In genomic region chr2:74669650-74670235, GRCm38 (mm10) we compare ENCODE assay signal across 32 mouse cellular contexts. TPM values are rescaled to one million over a fixed set of nuclear protein-coding genes. Genes with fewer than 3 reads are reported as not detected.
A peak's percentile ranks its signal among the peaks of the same experiment; 100 is the strongest.
DNase-seq lines count a peak whose midpoint lies in the region; ATAC-seq and TF ChIP-seq lines count a peak whose summit lies in the region.
"Had no signal": no experiment of that assay in that cellular context is flagged by ENCODE, and none has a peak within 500 bp of the region (broad histone marks: within the 10 kb centered on the region; RNA-seq: fewer than 3 reads in every experiment).

No protein-coding gene starts in this region.

- no peak for TF ChIP-seq CTCF in layer of hippocampus, adult 2 months (conservative IDR thresholded peaks at IDR 0.05)

- peaks cover 100% of the 10 kb centered on the region for H3K27me3 ChIP-seq in hindbrain, embryonic 10.5 days (ENCODE audit: insufficient read depth, poor library complexity, severe bottlenecking)
- H3K27me3 ChIP-seq in hindbrain, embryonic 14.5 days (ENCODE audit: control insufficient read depth, insufficient read depth, low read length), result peaks cover 98% of the 10 kb centered on the region
- peaks cover 92% of the 10 kb centered on the region for H3K27me3 ChIP-seq in neural tube, embryonic 15.5 days (replicated peaks)
- peaks cover 69% of the 10 kb centered on the region for H3K27me3 ChIP-seq in limb, embryonic 12.5 days

- ATAC-seq in hindbrain, embryonic 14.5 days (ENCODE audit: low FRiP score), result no peak
- ATAC-seq in neural tube, embryonic 15.5 days (ENCODE audit: low FRiP score), result no peak
- no peak for ATAC-seq in limb, embryonic 12.5 days (ENCODE audit: insufficient number of reproducible peaks, insufficient read depth, low FRiP score, low TSS enrichment, low read depth)
- ATAC-seq: activated CD4-positive, CD25-positive, alpha-beta regulatory T cell, adult 4 months; forebrain, embryonic 16.5 days; hindbrain, embryonic 16.5 days; intestine, postnatal 0 days; midbrain, embryonic 16.5 days; Patski had no signal

- H3K9me3 ChIP-seq in hindbrain, embryonic 10.5 days, result no peaks in the 10 kb centered on the region
- no peaks in the 10 kb centered on the region for H3K9me3 ChIP-seq in hindbrain, embryonic 14.5 days (ENCODE audit: control insufficient read depth, low read length)
- no peaks in the 10 kb centered on the region for H3K9me3 ChIP-seq in neural tube, embryonic 15.5 days (replicated peaks)
- H3K9me3 ChIP-seq in limb, embryonic 12.5 days, result no peaks in the 10 kb centered on the region
- H3K9me3 ChIP-seq: heart, embryonic 15.5 days; kidney, embryonic 15.5 days had no signal

- no peaks in the 10 kb centered on the region for H3K36me3 ChIP-seq in hindbrain, embryonic 10.5 days
- no peaks in the 10 kb centered on the region for H3K36me3 ChIP-seq in hindbrain, embryonic 14.5 days (replicated peaks; ENCODE audit: control insufficient read depth, insufficient read depth)
- H3K36me3 ChIP-seq in neural tube, embryonic 15.5 days, result no peaks in the 10 kb centered on the region
- no peaks in the 10 kb centered on the region for H3K36me3 ChIP-seq in limb, embryonic 12.5 days
- H3K36me3 ChIP-seq: G1E; heart, embryonic 15.5 days; kidney, embryonic 15.5 days had no signal

- H3K9ac ChIP-seq in hindbrain, embryonic 14.5 days, result no peak overlapping the region
- H3K9ac ChIP-seq in neural tube, embryonic 15.5 days (replicated peaks), result no peak overlapping the region
- peak overlapping the region; percentile 99 for H3K9ac ChIP-seq in limb, embryonic 12.5 days (replicated peaks)
- H3K9ac ChIP-seq: heart, embryonic 15.5 days; kidney, embryonic 15.5 days; liver, embryonic 14.5 days; lung, embryonic 14.5 days had no signal

- no peak overlapping the region for H3K27ac ChIP-seq in hindbrain, embryonic 10.5 days
- H3K27ac ChIP-seq in hindbrain, embryonic 14.5 days, result no peak overlapping the region
- H3K27ac ChIP-seq in neural tube, embryonic 15.5 days (replicated peaks), result no peak overlapping the region
- H3K27ac ChIP-seq in limb, embryonic 12.5 days, result peak overlapping the region; percentile 95
- no peak overlapping the region for H3K27ac ChIP-seq in layer of hippocampus, adult 2 months
- H3K27ac ChIP-seq: heart, adult 2 months; heart, embryonic 15.5 days; kidney, embryonic 15.5 days; liver, embryonic 14.5 days; stomach, postnatal 0 days had no signal

- 2% methylated on average over 14 of the region's 14 CpGs for WGBS in hindbrain, embryonic 10.5 days
- under 1% methylated on average over 14 of the region's 14 CpGs for WGBS in hindbrain, embryonic 14.5 days
- 3% methylated on average over 14 of the region's 14 CpGs for WGBS in neural tube, embryonic 15.5 days
- 1% methylated on average over 14 of the region's 14 CpGs for WGBS in limb, embryonic 12.5 days

- peaks cover 19% of the 10 kb centered on the region for H3K4me1 ChIP-seq in hindbrain, embryonic 10.5 days (replicated peaks)
- peaks cover 4% of the 10 kb centered on the region; the same call in 1 of the 2 replicates for H3K4me1 ChIP-seq in hindbrain, embryonic 14.5 days (replicated peaks; ENCODE audit: control insufficient read depth, insufficient read depth, low read length)
- peaks cover 18% of the 10 kb centered on the region for H3K4me1 ChIP-seq in neural tube, embryonic 15.5 days
- H3K4me1 ChIP-seq in limb, embryonic 12.5 days (replicated peaks), result peaks cover 28% of the 10 kb centered on the region

- H3K4me3 ChIP-seq in hindbrain, embryonic 10.5 days, result no peak overlapping the region
- no peak overlapping the region for H3K4me3 ChIP-seq in hindbrain, embryonic 14.5 days (replicated peaks; ENCODE audit: low read length)
- no peak overlapping the region for H3K4me3 ChIP-seq in neural tube, embryonic 15.5 days (replicated peaks)
- H3K4me3 ChIP-seq in limb, embryonic 12.5 days (replicated peaks), result peak overlapping the region; percentile 90
- H3K4me3 ChIP-seq in layer of hippocampus, adult 2 months, result no peak overlapping the region
- H3K4me3 ChIP-seq: heart, adult 2 months; heart, embryonic 15.5 days; kidney, embryonic 15.5 days; myocyte had no signal

- DNase-seq in hindbrain, embryonic 10.5 days (ENCODE audit: low spot score), result peak; percentile 53
- no peak for DNase-seq in hindbrain, embryonic 14.5 days (ENCODE audit: low spot score)
- peak; percentile 64 for DNase-seq in neural tube, embryonic 10.5 days (ENCODE audit: extremely low spot score, low spot score)
- DNase-seq in c-Kit-positive CD71-positive TER-119-positive erythroid progenitor cells, embryonic 14.5 days (ENCODE audit: low spot score), result no peak
- DNase-seq in layer of hippocampus, adult 2 months (ENCODE audit: low spot score in 2 of 2), result no peak
- DNase-seq in gastrocnemius, postnatal 25 days, result no peak
- DNase-seq: adrenal gland, postnatal 10 days; cerebellum, adult 2 months; gastrocnemius, postnatal 10 days; heart, adult 2 months; heart, postnatal 4 days; lung, embryonic 14.5 days; thymus, adult 2 months; thymus, postnatal 4 days had no signal

- H3K4me2 ChIP-seq in hindbrain, embryonic 14.5 days (replicated peaks), result no peak overlapping the region
- no peak overlapping the region for H3K4me2 ChIP-seq in neural tube, embryonic 15.5 days
- peak overlapping the region; percentile 74 for H3K4me2 ChIP-seq in limb, embryonic 12.5 days
- H3K4me2 ChIP-seq: kidney, embryonic 15.5 days; lung, embryonic 14.5 days had no signal

RNA-seq across cellular contexts. Expression of gene Hoxd13, which starts 1.6 kb away (rescaled TPM):
- not detected in 2 replicates for polyA plus RNA-seq in hindbrain, embryonic 10.5 days (2016; fragmentation: Nextera tagmentation; extraction: Ambion mirVana)
- 0.08 TPM in 1 of 2 replicates, not detected in the other for polyA plus RNA-seq in hindbrain, embryonic 14.5 days (2014; fragmentation: Nextera tagmentation; extraction: Ambion mirVana)
- polyA plus RNA-seq in neural tube, embryonic 15.5 days (2015; fragmentation: Nextera tagmentation; extraction: Ambion mirVana), result 0.14 and 0.20 TPM in 2 replicates
- 81.8 and 88.0 TPM in 2 replicates for polyA plus RNA-seq in limb, embryonic 12.5 days (2016; fragmentation: Nextera tagmentation; extraction: Ambion mirVana)
- total RNA-seq in layer of hippocampus, adult 2 months (2021), result not detected
- total RNA-seq in gastrocnemius, postnatal 25 days (2021), result not detected
- total RNA-seq: adrenal gland, postnatal 10 days; gastrocnemius, postnatal 10 days; heart, adult 2 months; heart, postnatal 4 days; layer of hippocampus, postnatal 14 days; left cerebral cortex, postnatal 25 days; megakaryocyte, adult 5-6 weeks had no signal
- polyA plus RNA-seq: activated CD4-positive, CD25-positive, alpha-beta regulatory T cell, adult 4 months; embryonic facial prominence, embryonic 14.5 days; forebrain, embryonic 16.5 days; G1E; heart, adult 2 months; heart, embryonic 15.5 days; hindbrain, embryonic 16.5 days; intestine, postnatal 0 days; lung, embryonic 14.5 days; midbrain, embryonic 16.5 days; myocyte; Patski; stomach, postnatal 0 days had no signal

RNA-seq across cellular contexts. Expression of gene Hoxd12, which starts 5.1 kb away (rescaled TPM):
- not detected in 2 replicates for polyA plus RNA-seq in hindbrain, embryonic 10.5 days (2016; fragmentation: Nextera tagmentation; extraction: Ambion mirVana)
- not detected in 2 replicates for polyA plus RNA-seq in hindbrain, embryonic 14.5 days (2014; fragmentation: Nextera tagmentation; extraction: Ambion mirVana)
- polyA plus RNA-seq in neural tube, embryonic 15.5 days (2015; fragmentation: Nextera tagmentation; extraction: Ambion mirVana), result 0.38 and 0.43 TPM in 2 replicates
- 113 and 130 TPM in 2 replicates for polyA plus RNA-seq in limb, embryonic 12.5 days (2016; fragmentation: Nextera tagmentation; extraction: Ambion mirVana)
- not detected for total RNA-seq in layer of hippocampus, adult 2 months (2021)
- not detected for total RNA-seq in gastrocnemius, postnatal 25 days (2021)
- total RNA-seq: adrenal gland, postnatal 10 days; G1E; gastrocnemius, postnatal 10 days; heart, adult 2 months; heart, postnatal 4 days; layer of hippocampus, postnatal 14 days; left cerebral cortex, postnatal 25 days; megakaryocyte, adult 5-6 weeks had no signal
- polyA plus RNA-seq: activated CD4-positive, CD25-positive, alpha-beta regulatory T cell, adult 4 months; cerebellum, adult 2 months; embryonic facial prominence, embryonic 14.5 days; forebrain, embryonic 16.5 days; G1E; heart, adult 2 months; heart, embryonic 15.5 days; hindbrain, embryonic 16.5 days; lung, embryonic 14.5 days; midbrain, embryonic 16.5 days; myocyte; Patski; stomach, postnatal 0 days; thymus, adult 2 months had no signal

RNA-seq across cellular contexts. Expression of gene Hoxd11, which starts 9.6 kb away (rescaled TPM):
- not detected in 2 replicates for polyA plus RNA-seq in hindbrain, embryonic 10.5 days (2016; fragmentation: Nextera tagmentation; extraction: Ambion mirVana)
- not detected in 2 replicates for polyA plus RNA-seq in hindbrain, embryonic 14.5 days (2014; fragmentation: Nextera tagmentation; extraction: Ambion mirVana)
- polyA plus RNA-seq in neural tube, embryonic 15.5 days (2015; fragmentation: Nextera tagmentation; extraction: Ambion mirVana), result 4.1 and 9.2 TPM in 2 replicates
- polyA plus RNA-seq in limb, embryonic 12.5 days (2016; fragmentation: Nextera tagmentation; extraction: Ambion mirVana), result 55.4 and 62.0 TPM in 2 replicates
- total RNA-seq in layer of hippocampus, adult 2 months (2021), result not detected
- total RNA-seq in gastrocnemius, postnatal 25 days (2021), result under 1 TPM in 1 of 2 experiments, not detected in 1; 0.26 TPM
- total RNA-seq: adrenal gland, postnatal 10 days; heart, adult 2 months; heart, postnatal 4 days; layer of hippocampus, postnatal 14 days; left cerebral cortex, postnatal 25 days; megakaryocyte, adult 5-6 weeks had no signal
- polyA plus RNA-seq: activated CD4-positive, CD25-positive, alpha-beta regulatory T cell, adult 4 months; cerebellum, adult 2 months; embryonic facial prominence, embryonic 14.5 days; forebrain, embryonic 16.5 days; G1E; heart, adult 2 months; heart, embryonic 15.5 days; hindbrain, embryonic 16.5 days; lung, embryonic 14.5 days; midbrain, embryonic 16.5 days; myocyte; Patski; stomach, postnatal 0 days; thymus, adult 2 months had no signal

RNA-seq across cellular contexts. Expression of gene Evx2, which starts 10.4 kb away (rescaled TPM):
- 0.19 and 0.47 TPM in 2 replicates for polyA plus RNA-seq in hindbrain, embryonic 10.5 days (2016; fragmentation: Nextera tagmentation; extraction: Ambion mirVana)
- 1.3 and 1.4 TPM in 2 replicates for polyA plus RNA-seq in hindbrain, embryonic 14.5 days (2014; fragmentation: Nextera tagmentation; extraction: Ambion mirVana)
- polyA plus RNA-seq in neural tube, embryonic 15.5 days (2015; fragmentation: Nextera tagmentation; extraction: Ambion mirVana), result 0.23 and 0.42 TPM in 2 replicates
- polyA plus RNA-seq in limb, embryonic 12.5 days (2016; fragmentation: Nextera tagmentation; extraction: Ambion mirVana), result 6.8 and 8.3 TPM in 2 replicates
- not detected for total RNA-seq in layer of hippocampus, adult 2 months (2021)
- total RNA-seq in gastrocnemius, postnatal 25 days (2021), result under 1 TPM in 1 of 2 experiments, not detected in 1; 0.08 TPM
- total RNA-seq: adrenal gland, postnatal 10 days; heart, adult 2 months; heart, postnatal 4 days; layer of hippocampus, postnatal 14 days; left cerebral cortex, postnatal 25 days; megakaryocyte, adult 5-6 weeks had no signal
- polyA plus RNA-seq: activated CD4-positive, CD25-positive, alpha-beta regulatory T cell, adult 4 months; embryonic facial prominence, embryonic 14.5 days; forebrain, embryonic 16.5 days; G1E; heart, adult 2 months; heart, embryonic 15.5 days; intestine, postnatal 0 days; kidney, embryonic 15.5 days; lung, embryonic 14.5 days; myocyte; Patski; stomach, postnatal 0 days; thymus, adult 2 months had no signal

RNA-seq across cellular contexts. Expression of gene Hoxd10, which starts 22.0 kb away (rescaled TPM):
- polyA plus RNA-seq in hindbrain, embryonic 10.5 days (2016; fragmentation: Nextera tagmentation; extraction: Ambion mirVana), result not detected in 2 replicates
- not detected in 2 replicates for polyA plus RNA-seq in hindbrain, embryonic 14.5 days (2014; fragmentation: Nextera tagmentation; extraction: Ambion mirVana)
- 61.8 and 83.6 TPM in 2 replicates for polyA plus RNA-seq in neural tube, embryonic 15.5 days (2015; fragmentation: Nextera tagmentation; extraction: Ambion mirVana)
- 39.5 and 42.0 TPM in 2 replicates for polyA plus RNA-seq in limb, embryonic 12.5 days (2016; fragmentation: Nextera tagmentation; extraction: Ambion mirVana)
- total RNA-seq in layer of hippocampus, adult 2 months (2021), result not detected
- 1 to 10 TPM; 1.5 to 4.5 TPM for total RNA-seq in gastrocnemius, postnatal 25 days (2021)
- total RNA-seq: heart, adult 2 months; heart, postnatal 4 days; layer of hippocampus, postnatal 14 days; left cerebral cortex, postnatal 25 days; megakaryocyte, adult 5-6 weeks had no signal
- polyA plus RNA-seq: activated CD4-positive, CD25-positive, alpha-beta regulatory T cell, adult 4 months; cerebellum, adult 2 months; forebrain, embryonic 16.5 days; G1E; heart, adult 2 months; heart, embryonic 15.5 days; hindbrain, embryonic 16.5 days; lung, embryonic 14.5 days; midbrain, embryonic 16.5 days; myocyte; stomach, postnatal 0 days; thymus, adult 2 months had no signal

Comparison
In these comparisons a context has a peak if more than half of its experiments do, and no peak if none do; other contexts are left out.
1. DNase-seq: peak in hindbrain, embryonic 10.5 days (single experiment) and neural tube, embryonic 10.5 days (single experiment); none in hindbrain, embryonic 14.5 days (single experiment), c-Kit-positive CD71-positive TER-119-positive erythroid progenitor cells, embryonic 14.5 days (single experiment), layer of hippocampus, adult 2 months (0 of 2) and gastrocnemius, postnatal 25 days (single experiment).
2. RNA of gene Hoxd13, which starts 1.6 kb away (polyA plus RNA-seq): 81.8 to 88.0 TPM in limb, embryonic 12.5 days; 0.14 to 0.20 TPM in neural tube, embryonic 15.5 days, 0.08 TPM in hindbrain, embryonic 14.5 days and not detected in hindbrain, embryonic 10.5 days; every median in the first group is over 10 times any median in the second.
3. RNA of gene Hoxd12, which starts 5.1 kb away (polyA plus RNA-seq): 113 to 130 TPM in limb, embryonic 12.5 days; 0.38 to 0.43 TPM in neural tube, embryonic 15.5 days, not detected in hindbrain, embryonic 10.5 days and not detected in hindbrain, embryonic 14.5 days; every median in the first group is over 10 times any median in the second.